Mouse (Mus musculus): ENCODE measurements around the gene Actc1. TPM values are rescaled to one million over a fixed set of nuclear protein-coding genes. Genes with fewer than 3 reads are reported as not detected.

Actc1 gene
- total RNA-seq, 2 experiments from 2014 or later = not detected

DNA sequence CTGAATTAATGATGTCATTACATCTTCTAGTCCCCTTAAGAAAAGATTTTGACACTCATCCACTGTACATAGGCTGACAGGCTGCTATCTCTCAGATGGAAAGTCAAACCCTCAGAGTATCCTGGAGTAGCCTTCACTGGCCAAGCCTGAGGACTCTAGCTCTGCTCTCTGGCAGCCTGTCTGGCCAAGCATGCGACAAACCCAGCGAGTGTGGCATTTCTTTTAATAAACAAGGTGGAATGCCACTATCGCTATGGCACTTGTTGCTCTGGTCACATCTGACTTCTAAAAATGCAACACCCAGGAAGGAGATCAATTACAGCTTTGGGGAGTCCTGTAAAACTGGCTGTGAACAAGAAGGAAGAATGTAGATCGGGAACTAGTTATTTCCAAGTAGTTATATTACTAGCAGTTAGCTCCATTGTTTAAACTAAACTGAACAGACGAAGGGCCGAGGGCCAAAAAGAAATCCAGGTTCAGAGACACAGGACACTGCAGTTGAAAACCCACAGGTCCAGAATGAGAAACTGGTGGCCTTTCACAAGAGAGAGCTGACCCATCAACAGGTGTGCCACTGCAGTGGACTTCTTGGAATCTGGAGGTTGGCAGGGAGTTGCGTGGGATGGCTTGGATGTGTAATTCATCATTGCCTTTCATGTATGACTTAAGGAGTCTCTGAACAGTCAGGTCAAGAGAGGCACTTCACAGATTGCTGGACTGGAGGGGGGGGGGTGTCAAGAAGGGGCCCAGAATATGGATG is 2.1 kb downstream of the Actc1 start:
- no peak for DNase-seq (ENCODE audit: extremely low spot score in 1 of 2, low spot score in 1 of 2)

GRCm38 (mm10) chr2:114050150-114050549 is 3.2 kb downstream of the Actc1 start:
- DNase-seq (ENCODE audit: extremely low spot score in 1 of 2, low spot score in 1 of 2) = no peak

DNA sequence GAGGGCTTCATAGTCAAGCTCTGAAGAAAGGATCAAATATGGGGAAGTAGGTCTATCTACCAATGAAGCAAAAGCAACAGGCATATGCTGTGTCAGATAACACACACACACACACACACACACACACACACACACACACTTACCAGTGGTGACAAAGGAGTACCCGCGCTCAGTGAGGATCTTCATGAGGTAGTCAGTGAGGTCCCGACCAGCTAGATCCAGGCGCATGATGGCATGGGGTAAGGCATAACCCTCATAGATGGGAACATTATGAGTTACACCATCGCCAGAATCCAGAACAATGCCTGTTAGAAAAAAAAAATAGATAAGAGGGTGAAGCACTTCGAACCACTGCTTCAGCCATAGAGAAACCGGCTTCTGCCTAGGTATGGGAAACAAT is 4.0 kb downstream of the Actc1 start:
- no peak for DNase-seq (ENCODE audit: extremely low spot score in 1 of 2, low spot score in 1 of 2)

- DNase-seq (ENCODE audit: extremely low spot score in 1 of 2, low spot score in 1 of 2) = no peak
Measured at GRCm38 (mm10) chr2:114047960-114048611, 5.3 kb downstream of the Actc1 start.

DNA sequence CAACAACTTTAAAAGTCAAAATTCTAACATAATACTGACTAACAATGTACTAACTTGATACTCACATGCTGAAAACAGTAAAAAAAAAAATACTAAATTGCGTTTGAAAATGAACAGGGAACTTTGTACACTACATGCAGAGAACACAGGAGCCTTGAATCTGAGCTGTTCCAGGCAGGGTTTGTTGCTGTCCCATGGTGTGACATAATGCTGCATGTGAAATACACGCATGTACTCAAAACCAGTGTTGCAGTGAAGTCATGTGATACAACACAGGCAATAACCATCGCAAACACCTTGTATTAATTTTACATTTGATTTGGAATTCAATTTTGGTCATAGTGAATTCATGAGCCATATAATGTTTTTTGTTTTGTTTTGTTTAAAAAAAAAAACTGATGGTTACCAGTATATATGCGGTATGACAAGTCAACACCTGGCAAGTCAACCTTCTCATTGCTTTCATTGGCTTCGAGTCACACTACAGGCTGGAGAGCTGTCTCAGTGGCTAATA is 7.1 kb downstream of the Actc1 start:
- no peak for DNase-seq (ENCODE audit: extremely low spot score in 1 of 2, low spot score in 1 of 2)

DNA sequence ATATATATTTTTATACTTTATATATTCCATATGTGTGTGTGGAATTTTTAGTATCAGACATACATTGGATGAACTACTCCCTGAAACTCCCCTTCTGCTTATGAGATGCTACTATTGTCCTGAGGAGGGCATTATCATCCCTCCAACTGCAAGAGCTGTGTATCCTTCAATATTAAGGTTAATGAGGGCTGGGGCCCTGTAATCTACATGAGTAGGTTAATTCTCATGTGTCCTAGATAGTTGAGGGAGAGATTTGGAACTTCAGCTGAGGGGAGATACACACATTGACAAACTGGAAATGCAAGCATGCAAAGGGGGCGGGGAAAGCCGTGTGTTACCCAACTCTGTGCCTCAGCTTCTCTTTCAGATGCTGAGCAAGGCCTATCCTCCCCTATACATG is 15.4 kb downstream of the Actc1 start:
- DNase-seq (ENCODE audit: extremely low spot score in 1 of 2, low spot score in 1 of 2) = no peak

GRCm38 (mm10) chr2:114032259-114032658 is 21.1 kb downstream of the Actc1 start:
- no peak for DNase-seq (ENCODE audit: extremely low spot score in 1 of 2, low spot score in 1 of 2)

DNA sequence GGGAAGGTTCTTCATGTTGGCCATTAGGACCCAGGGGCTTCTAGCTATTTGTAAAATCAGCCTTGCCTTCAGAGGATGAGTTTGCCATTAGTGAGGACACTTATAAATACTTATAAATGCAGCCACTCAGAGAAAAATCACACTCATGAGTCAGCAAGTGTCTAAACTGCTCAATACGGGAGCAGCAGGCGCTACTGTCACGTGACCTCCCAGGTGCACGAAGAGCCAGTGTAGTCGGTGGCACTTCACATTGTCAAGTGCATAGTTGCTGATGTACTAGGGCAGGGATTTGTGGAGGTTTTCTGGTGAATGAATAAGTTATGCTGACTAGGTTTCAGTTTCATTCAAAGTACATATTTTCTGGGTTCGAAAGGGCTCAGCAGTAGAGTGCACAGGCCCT is 30.0 kb downstream of the Actc1 start:
- no peak for DNase-seq (ENCODE audit: extremely low spot score in 1 of 2, low spot score in 1 of 2)

- DNase-seq (ENCODE audit: extremely low spot score in 1 of 2, low spot score in 1 of 2) = no peak
Measured at GRCm38 (mm10) chr2:114020210-114020563, 33.2 kb downstream of the Actc1 start.

DNA sequence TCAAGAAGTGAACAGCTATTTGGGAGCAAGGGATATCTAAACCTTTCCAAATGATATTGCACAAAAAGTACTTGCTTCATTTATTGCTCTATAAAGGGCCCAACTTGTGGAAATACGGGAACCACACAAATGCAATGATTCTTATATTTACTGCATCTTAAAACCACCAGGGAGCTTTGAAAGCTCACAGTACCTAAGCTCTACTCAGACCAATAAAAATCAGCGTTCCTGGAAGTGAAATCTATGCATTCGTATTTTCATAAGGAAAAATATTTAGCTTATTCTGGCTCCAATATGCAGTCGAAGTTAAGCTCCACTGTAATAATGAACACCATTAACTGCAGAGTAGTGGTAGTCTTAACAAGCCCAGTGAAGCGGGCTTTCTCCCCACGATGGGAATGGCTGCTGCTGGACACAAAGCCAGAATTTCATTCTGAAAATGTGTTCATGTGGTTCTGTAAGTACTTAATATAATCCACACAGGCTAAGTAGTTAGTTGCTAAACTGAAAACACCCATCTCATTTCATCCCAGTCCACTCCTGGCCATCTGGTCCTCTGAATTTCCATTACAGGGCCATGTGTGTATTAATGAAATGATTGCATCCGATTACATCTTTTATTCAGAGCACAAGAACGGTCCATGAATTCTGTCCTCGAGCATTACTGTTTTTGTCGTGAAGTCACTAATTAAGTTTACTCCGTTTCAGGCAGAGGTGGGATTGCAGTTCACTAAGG is 33.7 kb downstream of the Actc1 start:
- no peak for DNase-seq (ENCODE audit: extremely low spot score in 1 of 2, low spot score in 1 of 2)

DNA sequence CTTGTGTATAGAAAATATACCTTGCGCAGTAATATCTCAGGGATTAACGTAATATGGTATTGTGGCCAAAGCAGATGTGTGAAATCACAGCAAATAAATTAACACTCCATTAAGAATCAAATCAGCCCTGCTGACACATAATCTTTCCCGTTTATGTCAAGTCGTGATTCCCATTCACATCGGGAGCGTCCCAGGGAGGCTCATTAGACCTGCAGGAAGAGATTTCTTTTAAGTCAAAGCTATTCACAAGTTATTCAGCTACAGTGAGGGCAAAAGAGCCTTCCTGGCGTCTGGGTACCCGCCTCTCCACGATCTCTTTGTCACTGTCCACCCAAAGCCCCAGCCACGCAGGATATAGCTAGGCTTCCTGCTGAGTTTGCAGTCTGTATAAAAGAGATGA is 35.2 kb downstream of the Actc1 start:
- no peak for DNase-seq (ENCODE audit: extremely low spot score in 1 of 2, low spot score in 1 of 2)

DNA sequence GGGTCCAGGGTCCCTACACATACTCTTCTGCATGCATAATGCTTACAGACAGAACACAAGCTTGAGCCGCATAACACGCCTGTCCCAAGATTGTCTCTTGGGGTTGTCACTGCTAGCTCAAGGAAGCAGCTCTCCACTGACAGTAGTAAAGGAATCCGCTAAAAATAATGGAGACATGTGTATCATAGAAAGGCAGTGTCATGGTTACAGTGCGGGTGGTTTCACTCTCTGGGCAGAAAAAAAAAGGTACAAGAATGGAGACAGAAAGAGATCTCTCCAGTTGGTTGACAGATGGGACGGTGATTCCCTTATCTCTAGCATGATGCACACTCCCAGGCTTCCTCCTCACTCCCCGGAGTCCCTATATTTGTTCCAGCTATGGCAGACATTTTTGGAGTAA is 38.5 kb downstream of the Actc1 start:
- DNase-seq (ENCODE audit: extremely low spot score in 1 of 2, low spot score in 1 of 2) = no peak

DNA sequence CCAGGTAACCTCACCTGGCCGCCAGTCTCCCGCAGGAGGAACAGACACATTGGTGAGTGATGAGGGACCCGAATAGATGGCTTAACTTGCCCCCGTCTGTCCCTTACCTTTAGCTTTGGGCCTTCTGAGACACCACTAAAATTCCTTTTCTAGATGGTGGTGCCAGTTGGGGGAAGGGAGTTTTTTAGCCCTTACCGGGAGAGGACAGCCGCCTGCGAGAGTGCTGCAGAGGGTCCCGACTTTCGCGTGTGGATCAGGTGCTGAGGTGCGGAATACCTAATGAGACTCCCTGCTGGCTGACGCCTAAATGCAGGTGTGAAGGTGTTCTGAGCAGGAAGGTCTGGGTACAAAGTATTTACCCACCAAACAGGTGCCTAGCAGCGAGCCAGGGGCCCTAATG is 39.5 kb downstream of the Actc1 start:
- DNase-seq (ENCODE audit: extremely low spot score in 1 of 2, low spot score in 1 of 2) = no peak

DNA sequence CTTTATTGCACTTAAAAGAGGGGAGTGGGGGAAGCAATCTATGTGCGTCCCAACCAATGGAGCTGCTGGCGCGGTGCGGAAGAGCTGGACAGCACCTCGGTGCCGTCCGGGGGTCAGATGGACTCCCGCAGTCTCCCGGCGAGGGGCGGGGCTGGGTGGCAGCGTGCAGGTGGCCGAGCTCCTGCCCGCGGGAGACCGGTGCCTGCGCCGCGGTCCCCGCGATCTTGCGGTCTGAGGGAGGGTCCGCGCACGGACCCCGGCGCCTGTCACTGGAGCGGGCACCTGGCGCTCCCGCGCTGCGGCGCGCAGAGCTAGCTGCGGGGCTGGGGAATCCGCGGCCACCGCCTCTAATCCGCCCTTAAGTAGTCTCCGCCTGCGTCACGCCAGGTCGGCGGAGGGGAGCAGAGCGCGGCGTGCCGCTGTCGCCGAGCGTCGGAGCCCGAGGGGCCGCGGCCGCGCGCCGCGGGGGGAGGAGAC is 40.0 kb downstream of the Actc1 start, which contains the start of gene Gjd2:
Gene Gjd2, minus strand, starts transcription at position 325 of the 477 bp plus-strand sequence.
- peak in 1 of 2 experiments; percentile 13 for DNase-seq (ENCODE audit: extremely low spot score in 1 of 2, low spot score in 1 of 2)

GRCm38 (mm10) chr2:114012749-114013211 is 40.6 kb downstream of the Actc1 start:
- peak in 1 of 2 experiments; percentile 10 for DNase-seq (ENCODE audit: extremely low spot score in 1 of 2, low spot score in 1 of 2)

- DNase-seq (ENCODE audit: extremely low spot score in 1 of 2, low spot score in 1 of 2) = no peak
Measured at GRCm38 (mm10) chr2:114011838-114012237, 41.5 kb downstream of the Actc1 start.

GRCm38 (mm10) chr2:114008321-114008720 is 45.0 kb downstream of the Actc1 start:
- DNase-seq (ENCODE audit: extremely low spot score in 1 of 2, low spot score in 1 of 2) = no peak

GRCm38 (mm10) chr2:113997484-113997883 is 55.9 kb downstream of the Actc1 start:
- no peak for DNase-seq (ENCODE audit: extremely low spot score in 1 of 2, low spot score in 1 of 2)

Data from layer of hippocampus, postnatal 25 days (tissue).